Mouse (Mus musculus) right cerebral cortex, postnatal 4 days (tissue): ENCODE results near the gene Dnajc16.
"Not testable (repeated sequence)": the region's sequence is repeated elsewhere in the genome, so short reads cannot be mapped to it uniquely, and the experiment has no call there.

Experiments used
- DNase-seq: peaks from one replicate; pipeline ENCODE4 v3.0.0-alpha.2; 2022

The Dnajc16 gene

GRCm38 (mm10) chr4:141794152-141794535 is 3.4 kb upstream of the Dnajc16 start:
- no peak for DNase-seq

GRCm38 (mm10) chr4:141793282-141794151 is 2.8 kb upstream of the Dnajc16 start, which contains the start of gene Casp9:
Casp9 (plus strand) TSS chr4:141793612.
- peak; percentile 95 for DNase-seq

DNA sequence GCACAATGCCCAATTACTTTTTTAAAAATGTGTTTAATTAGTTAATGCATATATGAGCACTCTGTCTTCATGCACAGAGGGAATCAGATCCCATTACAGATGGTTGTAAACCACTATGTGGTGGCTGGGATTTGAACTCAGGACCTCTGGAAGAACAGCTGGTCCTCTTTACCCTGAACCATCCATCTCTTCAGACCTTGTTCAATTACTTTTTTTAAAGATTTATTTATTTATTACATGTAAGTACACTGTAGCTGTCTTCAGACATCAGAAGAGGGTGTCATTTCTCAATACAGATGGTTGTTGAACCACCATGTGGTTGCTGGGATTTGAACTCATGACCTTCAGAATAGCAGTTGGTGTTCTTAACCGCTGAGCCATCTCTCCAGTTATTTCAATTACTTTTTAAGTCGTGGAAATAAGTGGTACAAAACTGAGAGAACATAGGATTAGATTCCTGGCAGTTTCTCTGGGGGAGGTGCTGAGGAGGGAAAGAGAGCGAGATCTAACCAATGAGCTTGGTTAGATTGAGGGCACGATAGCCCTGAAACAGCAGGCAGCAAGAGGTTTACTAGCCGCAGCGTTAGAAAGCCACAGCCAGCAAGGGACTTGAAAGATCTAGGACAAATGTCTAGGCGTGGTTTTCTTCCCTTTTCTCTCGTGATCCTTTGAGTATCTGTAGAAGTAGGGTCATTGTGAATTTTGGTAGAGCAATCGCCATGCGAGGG is 2.0 kb upstream of the Dnajc16 start:
- DNase-seq: no peak

DNA sequence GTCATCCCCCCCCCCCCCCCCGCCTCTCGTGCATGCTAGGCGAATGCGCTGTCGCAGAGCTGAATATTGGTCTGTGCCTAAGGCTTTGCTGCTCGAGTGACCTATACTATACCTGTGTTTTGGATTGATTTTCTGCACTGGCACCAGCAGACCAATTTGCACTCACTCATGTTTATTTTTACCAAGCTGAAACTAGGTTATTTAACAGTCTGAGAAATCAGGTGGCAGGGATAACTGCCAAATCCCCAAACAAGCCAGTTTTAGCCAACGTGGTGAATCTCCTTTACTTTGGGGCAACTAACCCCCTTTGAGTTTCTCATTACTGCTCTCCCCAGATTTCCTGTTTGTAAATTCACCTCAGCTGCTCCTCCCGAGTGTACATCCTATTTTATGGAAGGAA is 1.2 kb upstream of the Dnajc16 start:
- no peak for DNase-seq

DNA sequence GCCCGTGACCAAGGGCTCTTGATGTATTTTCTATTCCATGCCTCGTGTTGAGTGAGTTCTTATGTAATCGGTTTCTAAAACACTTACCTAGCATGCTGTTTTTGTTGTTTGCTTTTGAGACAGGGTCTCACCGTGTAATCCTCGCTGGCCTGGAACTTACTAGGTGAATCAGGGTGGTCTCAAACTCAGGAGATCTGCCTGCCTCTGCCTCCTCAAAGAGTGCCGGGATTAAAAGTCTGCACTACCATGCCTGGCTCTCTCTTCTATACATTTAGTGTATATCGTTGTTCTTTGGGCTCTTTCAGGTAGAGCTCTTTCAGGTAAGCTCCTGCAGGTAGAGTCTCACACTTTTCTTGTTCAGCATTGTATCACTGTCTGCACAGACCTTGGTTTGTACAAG is 755 bp upstream of the Dnajc16 start:
- DNase-seq: no peak

GRCm38 (mm10) chr4:141789564-141790218 is 1.0 kb downstream of the Dnajc16 start:
- no peak for DNase-seq

DNA sequence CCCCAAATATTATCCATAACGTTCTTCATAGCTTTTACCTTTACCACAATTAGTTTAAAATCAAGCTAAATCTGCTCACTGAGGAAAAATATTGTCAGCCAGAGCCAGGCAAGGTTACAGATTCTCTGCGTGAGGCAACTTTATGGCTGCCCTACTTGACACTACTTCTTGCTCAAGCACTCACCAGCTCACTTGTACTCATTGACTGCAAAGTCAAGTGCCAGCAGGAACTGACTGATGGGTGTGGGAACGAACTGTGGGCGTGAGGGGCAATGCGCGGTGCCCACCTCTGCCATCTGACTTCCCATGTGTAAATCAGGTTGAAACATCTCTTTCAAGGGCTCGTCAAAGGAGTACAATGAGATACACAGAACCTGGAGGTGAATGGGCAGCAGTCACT is 3.3 kb downstream of the Dnajc16 start:
- no peak for DNase-seq

- no peak for DNase-seq
Measured at GRCm38 (mm10) chr4:141787046-141787445, 3.7 kb downstream of the Dnajc16 start.

DNA sequence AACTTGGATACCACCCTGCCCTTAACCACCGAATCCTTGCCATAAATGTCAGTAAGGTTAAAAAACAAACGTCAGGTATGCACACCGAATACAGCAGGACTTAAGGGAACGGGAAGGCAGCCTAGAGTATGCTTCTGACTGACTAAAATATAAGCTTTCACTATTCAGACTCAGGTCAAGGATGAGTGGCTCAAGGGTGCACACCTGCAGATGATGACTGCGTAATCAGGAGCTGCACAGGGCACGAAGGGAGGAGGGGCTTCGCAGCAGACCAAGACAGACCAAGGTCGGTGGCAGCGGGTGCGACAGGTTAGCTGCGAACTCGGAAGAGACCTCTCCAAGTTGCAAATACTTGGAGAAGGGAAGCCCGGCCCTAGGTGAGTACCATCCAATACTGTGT is 4.6 kb downstream of the Dnajc16 start:
- DNase-seq: no peak

DNA sequence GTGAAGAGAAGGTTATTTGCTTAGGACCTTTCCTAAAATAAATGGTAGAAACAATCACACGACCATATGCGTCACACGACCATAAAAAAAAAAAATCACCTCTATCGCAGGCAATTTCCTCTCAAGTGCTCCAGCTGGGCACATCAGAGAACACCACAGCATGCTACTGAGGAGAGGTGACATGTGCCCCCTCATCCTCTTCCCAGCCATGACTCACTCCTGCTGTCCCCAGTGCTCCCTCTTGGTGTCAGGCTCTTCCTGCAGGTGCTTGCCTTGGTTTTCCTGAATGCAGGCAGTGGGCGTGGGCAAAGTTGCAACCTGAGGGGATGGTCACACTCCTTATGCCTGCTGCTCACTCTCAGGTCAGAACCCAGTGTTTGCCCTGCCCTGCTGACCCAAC is 5.9 kb downstream of the Dnajc16 start:
- DNase-seq: no peak

- DNase-seq: no peak
Measured at GRCm38 (mm10) chr4:141781201-141781985, 9.3 kb downstream of the Dnajc16 start.

DNA sequence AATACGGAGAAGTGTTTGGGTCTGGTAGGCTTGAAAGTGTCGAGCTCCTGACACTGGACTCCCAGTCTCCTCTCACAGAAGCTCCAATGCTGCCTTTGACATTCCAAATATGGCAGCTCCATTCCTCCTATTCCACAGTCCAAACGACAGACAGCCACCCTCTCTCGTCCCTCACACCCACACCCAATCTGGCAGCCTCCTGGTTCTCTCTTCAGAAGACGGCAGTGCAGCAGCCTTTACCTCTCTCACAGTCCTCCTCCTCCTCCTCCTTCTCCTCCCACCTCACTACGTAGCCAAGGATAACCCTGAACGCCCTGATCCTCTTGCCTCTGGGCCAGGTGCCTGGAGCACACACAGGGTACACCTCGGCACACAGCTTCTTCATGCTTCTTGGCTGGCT is 10.9 kb downstream of the Dnajc16 start:
- DNase-seq: no peak

- not testable (repeated sequence) for DNase-seq
Measured at GRCm38 (mm10) chr4:141773019-141773418, 17.7 kb downstream of the Dnajc16 start.

DNA sequence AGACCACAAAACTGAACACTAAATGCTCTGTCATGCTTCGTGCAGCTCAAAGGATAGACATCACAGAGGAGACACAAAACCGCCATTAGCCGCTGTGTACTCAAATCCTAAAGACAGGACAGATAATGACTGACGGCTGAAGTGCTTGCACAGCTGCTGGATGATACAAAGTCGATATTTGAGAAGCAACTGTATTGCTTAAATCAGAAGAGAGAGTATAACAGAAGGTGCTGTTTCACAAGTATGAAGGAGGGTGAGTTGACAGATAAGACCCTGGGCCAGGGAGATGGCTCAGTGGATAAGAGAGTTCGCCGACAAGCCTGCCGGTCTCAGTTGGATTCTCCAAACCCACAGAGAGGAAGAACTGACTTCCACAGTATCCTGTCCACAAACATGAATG is 18.9 kb downstream of the Dnajc16 start:
- no peak for DNase-seq

DNA sequence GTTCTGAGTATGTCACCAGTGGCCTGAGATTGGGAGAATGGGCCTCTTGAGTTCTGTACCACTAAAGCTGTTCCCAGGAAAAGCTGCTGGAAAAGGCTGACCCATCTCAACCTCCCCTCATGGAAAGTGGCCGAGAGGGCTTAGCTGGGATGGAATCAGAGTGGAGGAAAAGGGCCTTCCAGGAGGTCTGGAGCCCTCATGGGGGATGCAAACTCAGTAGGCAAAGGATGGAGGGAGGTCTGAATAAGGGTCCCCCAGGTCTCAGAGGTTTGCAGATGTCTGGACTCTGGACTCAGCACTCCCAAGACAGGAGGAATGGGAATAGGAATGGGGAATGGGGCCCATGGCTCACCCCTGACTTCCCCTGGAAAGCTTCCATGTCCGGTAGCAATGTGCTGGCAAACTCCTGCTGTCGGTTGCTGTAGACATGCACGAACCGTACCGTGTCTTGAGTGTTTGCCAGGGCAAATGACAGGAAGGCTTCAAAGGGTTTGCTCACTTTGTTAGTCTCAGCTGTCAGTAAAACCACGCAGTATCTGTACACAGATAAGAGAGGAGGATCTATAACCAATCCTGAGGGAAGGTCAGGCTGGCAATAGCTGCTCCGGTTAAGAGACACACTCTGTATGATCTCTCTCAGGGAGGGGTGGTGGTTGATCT is 21.1 kb downstream of the Dnajc16 start:
- DNase-seq: no peak

DNA sequence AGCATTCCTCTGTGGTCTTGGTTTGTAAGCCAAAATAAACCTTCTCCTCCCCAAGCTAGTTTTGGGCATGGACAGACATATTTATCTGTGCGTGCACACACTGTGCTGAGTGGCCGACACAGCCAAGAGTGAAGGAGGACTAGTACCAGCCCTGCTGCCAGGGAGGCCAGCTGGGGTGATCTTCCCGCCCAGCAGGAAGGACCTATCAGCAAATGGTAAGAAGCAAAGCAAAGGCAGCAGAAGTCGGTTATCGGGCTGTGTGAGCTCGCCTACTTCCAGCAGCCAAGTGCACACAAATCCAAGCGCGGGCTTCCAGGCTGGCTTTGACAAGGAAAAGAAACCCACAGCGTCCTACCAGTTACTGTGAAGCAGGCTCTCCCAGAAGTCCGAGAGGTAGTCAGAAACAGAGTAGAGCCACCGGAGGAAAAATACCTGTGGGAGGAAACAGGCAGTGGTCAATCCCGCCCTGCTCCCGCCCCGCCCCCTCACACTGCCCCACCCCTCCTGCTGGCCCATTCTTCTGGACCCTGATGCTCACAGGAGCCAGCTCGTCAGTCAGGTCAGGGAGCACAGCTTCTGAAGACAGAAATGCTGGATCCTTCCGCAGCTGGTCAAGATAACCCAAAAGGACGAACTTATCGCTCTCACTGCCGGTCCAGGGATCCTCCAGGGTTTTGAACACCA is 23.2 kb downstream of the Dnajc16 start:
- no peak for DNase-seq

DNA sequence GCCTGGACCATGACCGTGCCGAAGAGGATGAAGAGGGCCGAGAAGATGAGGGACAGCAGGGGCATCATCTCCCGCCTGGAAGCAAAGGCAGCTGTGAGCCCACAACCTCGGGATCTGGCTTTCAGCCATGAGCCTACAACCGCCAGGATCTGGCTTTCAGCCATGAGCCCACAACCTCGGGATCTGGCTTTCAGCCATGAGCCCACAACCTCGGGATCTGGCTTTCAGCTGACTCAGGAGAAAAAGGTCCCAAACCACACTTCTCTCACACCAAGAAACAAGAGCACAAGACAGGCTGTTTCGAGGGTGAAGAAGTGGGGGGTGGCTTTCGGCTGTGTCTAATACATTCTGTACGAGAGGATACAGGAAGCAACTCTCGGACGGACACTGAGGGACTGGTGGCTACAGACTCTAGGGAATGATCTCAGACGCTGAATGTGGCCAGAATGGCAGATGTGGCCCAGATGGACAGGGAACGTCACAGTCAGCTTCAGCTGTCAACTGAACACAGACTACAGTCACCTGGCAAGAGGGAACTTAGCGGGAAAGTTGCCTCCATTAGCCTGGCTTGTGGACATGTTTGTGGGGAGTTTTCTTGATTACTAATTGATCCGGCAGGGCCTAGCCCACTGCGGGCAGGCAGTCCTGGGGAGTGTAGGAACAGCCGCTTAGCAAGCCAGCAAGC is 23.9 kb downstream of the Dnajc16 start:
- peak; percentile 44 for DNase-seq

- no peak for DNase-seq
Measured at GRCm38 (mm10) chr4:141766316-141766667, 24.4 kb downstream of the Dnajc16 start.

GRCm38 (mm10) chr4:141765008-141765407 is 25.7 kb downstream of the Dnajc16 start:
- no peak for DNase-seq

DNA sequence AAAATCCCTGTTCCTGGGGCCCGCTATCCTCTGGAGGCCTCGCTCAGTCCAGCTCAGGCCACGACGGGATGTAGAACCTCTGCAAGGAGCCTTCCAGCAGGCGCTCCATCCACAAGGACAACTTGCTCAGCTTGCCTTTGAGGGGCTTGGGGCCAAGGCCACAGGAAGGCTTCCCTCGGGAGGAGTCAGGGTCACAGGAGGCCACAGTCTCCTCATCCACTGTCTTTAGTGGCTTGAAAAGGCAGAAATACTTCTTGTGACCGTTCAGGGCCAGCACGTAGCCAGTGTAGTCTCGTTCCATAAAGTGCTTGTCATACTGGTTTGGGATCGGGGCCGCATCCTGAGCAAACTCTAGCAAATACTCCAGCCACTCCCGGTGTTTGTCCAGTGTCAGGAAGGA is 27.3 kb downstream of the Dnajc16 start:
- DNase-seq: no peak

- no peak for DNase-seq
Measured at GRCm38 (mm10) chr4:141762102-141762598, 28.6 kb downstream of the Dnajc16 start.
